Comparison of ENCODE assay signal across 10 mouse cellular contexts in the genomic region with DNA sequence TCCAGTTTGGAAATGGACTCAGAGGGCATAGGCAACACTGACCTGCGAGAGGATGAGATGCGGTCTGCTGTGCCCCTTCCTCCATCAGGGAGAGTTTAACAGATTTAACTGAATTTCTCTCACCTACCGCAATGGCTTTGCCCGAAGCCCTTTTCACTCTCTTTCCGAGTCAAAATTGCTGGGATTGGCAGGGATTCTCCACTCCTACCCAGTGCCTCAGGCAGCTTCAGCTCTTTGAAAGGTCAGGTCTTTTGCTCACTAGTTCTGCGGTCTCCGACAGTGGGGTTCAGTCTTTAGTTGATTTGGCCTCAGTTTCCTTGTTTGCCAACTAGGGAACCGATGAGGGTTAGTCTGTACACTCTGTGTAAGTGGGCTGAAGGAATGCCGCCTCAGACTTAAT. TPM values are rescaled to one million over a fixed set of nuclear protein-coding genes. Genes with fewer than 3 reads are reported as not detected.
DNase-seq lines count a peak whose midpoint lies in the region; ATAC-seq and TF ChIP-seq lines count a peak whose summit lies in the region.
"Had no signal": no experiment of that assay in that cellular context is flagged by ENCODE, and none has a peak within 500 bp of the region (broad histone marks: within the 10 kb centered on the region; RNA-seq: fewer than 3 reads in every experiment).

No protein-coding gene starts in this region.

- 0 out of 2 replicates have a peak overlapping the region, but pooled peaks have one; percentile 70 for H3K4me3 ChIP-seq in heart, embryonic 15.5 days
- H3K4me3 ChIP-seq in heart, adult 2 months, result no peak overlapping the region
- H3K4me3 ChIP-seq in embryonic facial prominence, embryonic 12.5 days, result 0 out of 2 replicates have a peak overlapping the region, but pooled peaks have one; percentile 69
- peak overlapping the region; percentile 84; the same call in 1 of the 2 replicates for H3K4me3 ChIP-seq in limb, embryonic 10.5 days
- peak overlapping the region; percentile 79; the same call in 1 of the 2 replicates for H3K4me3 ChIP-seq in small intestine, adult 2 months (ENCODE audit: low read depth, low read length)
- H3K4me3 ChIP-seq in gastrocnemius, adult 2 months, result no peak overlapping the region

- ATAC-seq in heart, embryonic 15.5 days (replicated peaks; ENCODE audit: insufficient number of reproducible peaks, insufficient read depth, low FRiP score, low read depth), result no peak
- ATAC-seq in embryonic facial prominence, embryonic 12.5 days (ENCODE audit: insufficient number of reproducible peaks, insufficient read depth, low FRiP score, low TSS enrichment), result no peak

- H3K27me3 ChIP-seq in heart, embryonic 15.5 days, result peaks cover 40% of the 10 kb centered on the region
- H3K27me3 ChIP-seq in heart, adult 2 months (ENCODE audit: control insufficient read depth, insufficient read depth, low read length), result peaks cover 5% of the 10 kb centered on the region
- H3K27me3 ChIP-seq in embryonic facial prominence, embryonic 12.5 days, result peaks cover 49% of the 10 kb centered on the region
- peaks cover 59% of the 10 kb centered on the region for H3K27me3 ChIP-seq in limb, embryonic 10.5 days (ENCODE audit: low read depth, poor library complexity, severe bottlenecking)
- no peaks in the 10 kb centered on the region for H3K27me3 ChIP-seq in small intestine, adult 2 months (ENCODE audit: control insufficient read depth, insufficient read depth, low read length)

- peaks cover 13% of the 10 kb centered on the region for H3K4me1 ChIP-seq in heart, embryonic 15.5 days (replicated peaks)
- no peaks in the 10 kb centered on the region for H3K4me1 ChIP-seq in heart, adult 2 months (ENCODE audit: control insufficient read depth, insufficient read depth, low read length)
- H3K4me1 ChIP-seq in embryonic facial prominence, embryonic 12.5 days, result peaks cover 18% of the 10 kb centered on the region; the same call in 1 of the 2 replicates
- peaks cover 28% of the 10 kb centered on the region for H3K4me1 ChIP-seq in limb, embryonic 10.5 days
- peaks cover 4% of the 10 kb centered on the region for H3K4me1 ChIP-seq in small intestine, adult 2 months (ENCODE audit: control insufficient read depth, insufficient read depth, insufficient read length, low read length)

- 62% methylated on average over 9 of the region's 9 CpGs for WGBS in heart, embryonic 15.5 days
- WGBS in heart, adult 2 months, result 77% methylated on average over 9 of the region's 9 CpGs
- WGBS in embryonic facial prominence, embryonic 12.5 days, result 15% methylated on average over 9 of the region's 9 CpGs
- 30% methylated on average over 9 of the region's 9 CpGs for WGBS in limb, embryonic 10.5 days
- 77% methylated on average over 9 of the region's 9 CpGs for WGBS in small intestine, adult 2 months

- no peaks in the 10 kb centered on the region for H3K36me3 ChIP-seq in heart, embryonic 15.5 days
- H3K36me3 ChIP-seq in heart, adult 2 months (ENCODE audit: control insufficient read depth, insufficient read depth, low read length), result no peaks in the 10 kb centered on the region
- no peaks in the 10 kb centered on the region for H3K36me3 ChIP-seq in embryonic facial prominence, embryonic 12.5 days
- no peaks in the 10 kb centered on the region for H3K36me3 ChIP-seq in limb, embryonic 10.5 days
- no peaks in the 10 kb centered on the region for H3K36me3 ChIP-seq in small intestine, adult 2 months (ENCODE audit: control insufficient read depth, insufficient read depth, low read length)

- TF ChIP-seq POLR2A in heart, adult 2 months (IDR thresholded peaks at IDR 0.05; ENCODE audit: insufficient read depth, low read depth, low read length), result no peak
- TF ChIP-seq POLR2A in small intestine, adult 2 months (IDR thresholded peaks at IDR 0.05; ENCODE audit: low read depth, low read length), result no peak

- no peak for TF ChIP-seq EP300 in heart, adult 2 months (IDR thresholded peaks at IDR 0.05; ENCODE audit: insufficient read depth, low read depth, low read length)

- H3K9me3 ChIP-seq in heart, embryonic 15.5 days (replicated peaks), result no peaks in the 10 kb centered on the region
- no peaks in the 10 kb centered on the region for H3K9me3 ChIP-seq in embryonic facial prominence, embryonic 12.5 days
- no peaks in the 10 kb centered on the region for H3K9me3 ChIP-seq in limb, embryonic 10.5 days (replicated peaks)

- TF ChIP-seq CTCF in heart, adult 2 months (IDR thresholded peaks at IDR 0.05), result no peak
- no peak for TF ChIP-seq CTCF in small intestine, adult 2 months (IDR thresholded peaks at IDR 0.05; ENCODE audit: extremely low read depth, insufficient read length, insufficient replicate concordance, low read depth, low read length)
- TF ChIP-seq CTCF in gastrocnemius, adult 2 months (IDR thresholded peaks at IDR 0.05), result no peak

- H3K79me2 ChIP-seq in heart, adult 2 months (replicated peaks; ENCODE audit: control insufficient read depth, insufficient read depth, low read length), result no peaks in the 10 kb centered on the region

- H3K4me2 ChIP-seq in heart, embryonic 15.5 days, result peak overlapping the region; percentile 100; the same call in 1 of the 2 replicates
- peak overlapping the region; percentile 100; the same call in 1 of the 2 replicates for H3K4me2 ChIP-seq in embryonic facial prominence, embryonic 12.5 days (replicated peaks)

- no peak for DNase-seq in heart, adult 2 months
- DNase-seq in limb, embryonic 10.5 days (ENCODE audit: low spot score), result no peak
- DNase-seq in layer of hippocampus, adult 11-12 months (ENCODE audit: low spot score), result no peak
- no peak for DNase-seq in gastrocnemius, adult 2 months
- DNase-seq in spleen, postnatal 14 days (ENCODE audit: low spot score in 2 of 2), result no peak
- DNase-seq: lung, postnatal 36 days had no signal

- no peak overlapping the region for H3K27ac ChIP-seq in heart, embryonic 15.5 days
- H3K27ac ChIP-seq in heart, adult 2 months, result no peak overlapping the region
- H3K27ac ChIP-seq in embryonic facial prominence, embryonic 12.5 days, result no peak overlapping the region
- no peak overlapping the region for H3K27ac ChIP-seq in limb, embryonic 10.5 days
- 0 out of 2 replicates have a peak overlapping the region, but pooled peaks have one; percentile 14 for H3K27ac ChIP-seq in small intestine, adult 2 months (ENCODE audit: insufficient read depth, low read depth, low read length)
- no peak overlapping the region for H3K27ac ChIP-seq in gastrocnemius, adult 2 months
- H3K27ac ChIP-seq: layer of hippocampus, adult 2 months had no signal

- no peak overlapping the region for H3K9ac ChIP-seq in heart, embryonic 15.5 days
- no peak overlapping the region for H3K9ac ChIP-seq in heart, adult 2 months (ENCODE audit: low read depth, low read length)
- H3K9ac ChIP-seq in embryonic facial prominence, embryonic 12.5 days, result no peak overlapping the region

- intact Hi-C loops in heart, adult 2 months (cut with DNase I), result no loop called here
- intact Hi-C loops in gastrocnemius, adult 2 months (cut with DNase I), result no loop called here

RNA-seq across cellular contexts. Expression of gene Galnt12, which starts 1.5 kb away (rescaled TPM):
- polyA plus RNA-seq in heart, embryonic 15.5 days (2015; fragmentation: Nextera tagmentation; extraction: Ambion mirVana), result 2.1 and 5.1 TPM in 2 replicates
- under 1 TPM; 0.16 to 0.27 TPM for total RNA-seq in heart, adult 2 months (2021)
- polyA plus RNA-seq in heart, adult 2 months (2012; rRNA removed), result 0.72 and 0.85 TPM in 2 replicates
- polyA plus RNA-seq in embryonic facial prominence, embryonic 12.5 days (2016; fragmentation: Nextera tagmentation; extraction: Ambion mirVana), result 3.6 and 4.9 TPM in 2 replicates
- polyA plus RNA-seq in limb, embryonic 10.5 days (2016; fragmentation: Nextera tagmentation; extraction: Ambion mirVana), result 2.2 and 2.9 TPM in 2 replicates
- 18.0 and 28.3 TPM in 2 replicates for polyA plus RNA-seq in small intestine, adult 2 months (2012; rRNA removed)
- under 1 TPM in 1 of 2 experiments, not detected in 1; 0.17 TPM for total RNA-seq in gastrocnemius, adult 2 months (2021)

RNA-seq across cellular contexts. Expression of gene Anks6, which starts 35.9 kb away (rescaled TPM):
- 1.5 and 2.4 TPM in 2 replicates for polyA plus RNA-seq in heart, embryonic 15.5 days (2015; fragmentation: Nextera tagmentation; extraction: Ambion mirVana)
- 1 to 10 TPM; 2.8 to 3.4 TPM for total RNA-seq in heart, adult 2 months (2021)
- 3.3 and 3.5 TPM in 2 replicates for polyA plus RNA-seq in heart, adult 2 months (2012; rRNA removed)
- polyA plus RNA-seq in embryonic facial prominence, embryonic 12.5 days (2016; fragmentation: Nextera tagmentation; extraction: Ambion mirVana), result 8.4 and 9.5 TPM in 2 replicates
- polyA plus RNA-seq in limb, embryonic 10.5 days (2016; fragmentation: Nextera tagmentation; extraction: Ambion mirVana), result 3.2 and 4.4 TPM in 2 replicates
- polyA plus RNA-seq in small intestine, adult 2 months (2012; rRNA removed), result 2.5 and 3.0 TPM in 2 replicates
- total RNA-seq in gastrocnemius, adult 2 months (2021), result 1 to 10 TPM; 1.4 to 1.8 TPM

Comparison
In these comparisons a context has a peak if more than half of its experiments do, and no peak if none do; other contexts are left out.
1. H3K4me3 ChIP-seq: peak in heart, embryonic 15.5 days (single experiment), embryonic facial prominence, embryonic 12.5 days (single experiment), limb, embryonic 10.5 days (single experiment) and small intestine, adult 2 months (single experiment); none in heart, adult 2 months (single experiment) and gastrocnemius, adult 2 months (single experiment).